ENCODE assay signal across 22 mouse cellular contexts in genomic region chr5:105922818-105923487, GRCm38 (mm10). TPM values are rescaled to one million over a fixed set of nuclear protein-coding genes. Genes with fewer than 3 reads are reported as not detected.
DNase-seq lines count a peak whose midpoint lies in the region; ATAC-seq and TF ChIP-seq lines count a peak whose summit lies in the region.
"Had no signal": no experiment of that assay in that cellular context is flagged by ENCODE, and none has a peak within 500 bp of the region (broad histone marks: within the 10 kb centered on the region; RNA-seq: fewer than 3 reads in every experiment).

No protein-coding gene starts in this region.

- H3K27me3 ChIP-seq in midbrain, embryonic 12.5 days, result no peaks in the 10 kb centered on the region
- H3K27me3 ChIP-seq in midbrain, embryonic 16.5 days (ENCODE audit: control insufficient read depth, insufficient read depth, low read depth, low read length), result no peaks in the 10 kb centered on the region
- no peaks in the 10 kb centered on the region for H3K27me3 ChIP-seq in hindbrain, postnatal 0 days (ENCODE audit: insufficient read depth, low read length)
- no peaks in the 10 kb centered on the region for H3K27me3 ChIP-seq in neural tube, embryonic 15.5 days (replicated peaks)
- H3K27me3 ChIP-seq: forebrain, embryonic 12.5 days; lung, embryonic 15.5 days; Patski had no signal

- no peak for TF ChIP-seq CTCF in hindbrain, postnatal 0 days (IDR thresholded peaks at IDR 0.05; ENCODE audit: low read depth)

- no peak overlapping the region for H3K9ac ChIP-seq in midbrain, embryonic 12.5 days (replicated peaks)
- H3K9ac ChIP-seq in midbrain, embryonic 16.5 days (ENCODE audit: low read depth, low read length), result no peak overlapping the region
- H3K9ac ChIP-seq in hindbrain, postnatal 0 days (replicated peaks; ENCODE audit: low read length), result no peak overlapping the region
- no peak overlapping the region for H3K9ac ChIP-seq in neural tube, embryonic 15.5 days (replicated peaks)
- H3K9ac ChIP-seq: forebrain, embryonic 12.5 days; liver, embryonic 14.5 days; lung, embryonic 15.5 days had no signal

- ATAC-seq in midbrain, embryonic 12.5 days (ENCODE audit: low FRiP score, low read depth), result peak; percentile 77; the same call in 1 of the 2 replicates
- ATAC-seq in midbrain, embryonic 16.5 days, result no peak
- no peak for ATAC-seq in hindbrain, postnatal 0 days
- peak; percentile 51; the same call in 1 of the 2 replicates for ATAC-seq in neural tube, embryonic 15.5 days (ENCODE audit: low FRiP score)
- ATAC-seq: CD4-positive, CD25-positive, alpha-beta regulatory T cell, adult 4 months; Patski had no signal

- WGBS in midbrain, embryonic 12.5 days, result 54% methylated on average over 12 of the region's 12 CpGs
- 31% methylated on average over 12 of the region's 12 CpGs for WGBS in midbrain, embryonic 16.5 days
- WGBS in hindbrain, postnatal 0 days, result 36% methylated on average over 12 of the region's 12 CpGs
- 20% methylated on average over 12 of the region's 12 CpGs for WGBS in neural tube, embryonic 15.5 days

- no peak overlapping the region for H3K4me3 ChIP-seq in midbrain, embryonic 12.5 days
- no peak overlapping the region for H3K4me3 ChIP-seq in midbrain, embryonic 16.5 days (ENCODE audit: low read depth, low read length)
- H3K4me3 ChIP-seq in hindbrain, postnatal 0 days (ENCODE audit: low read length), result no peak overlapping the region
- no peak overlapping the region for H3K4me3 ChIP-seq in neural tube, embryonic 15.5 days (replicated peaks)
- H3K4me3 ChIP-seq: embryonic facial prominence, embryonic 10.5 days; forebrain, embryonic 12.5 days; gastrocnemius, adult 2 months; lung, embryonic 15.5 days had no signal

- no peaks in the 10 kb centered on the region for H3K9me3 ChIP-seq in midbrain, embryonic 12.5 days
- no peaks in the 10 kb centered on the region for H3K9me3 ChIP-seq in midbrain, embryonic 16.5 days (replicated peaks; ENCODE audit: control insufficient read depth, low read length, poor library complexity, severe bottlenecking)
- no peaks in the 10 kb centered on the region for H3K9me3 ChIP-seq in hindbrain, postnatal 0 days (ENCODE audit: low read length)
- no peaks in the 10 kb centered on the region for H3K9me3 ChIP-seq in neural tube, embryonic 15.5 days (replicated peaks)
- H3K9me3 ChIP-seq: embryonic facial prominence, embryonic 10.5 days; forebrain, embryonic 12.5 days; lung, embryonic 15.5 days had no signal

- peaks cover 27% of the 10 kb centered on the region for H3K36me3 ChIP-seq in midbrain, embryonic 12.5 days
- peaks cover 8% of the 10 kb centered on the region for H3K36me3 ChIP-seq in midbrain, embryonic 16.5 days (ENCODE audit: control insufficient read depth, insufficient read depth, low read length)
- peaks cover 11% of the 10 kb centered on the region; the same call in 1 of the 2 replicates for H3K36me3 ChIP-seq in hindbrain, postnatal 0 days (ENCODE audit: insufficient read depth, low read length)
- peaks cover 19% of the 10 kb centered on the region for H3K36me3 ChIP-seq in neural tube, embryonic 15.5 days

- peaks cover 7% of the 10 kb centered on the region; the same call in 1 of the 2 replicates for H3K4me1 ChIP-seq in midbrain, embryonic 12.5 days
- no peaks in the 10 kb centered on the region; the same call in 1 of the 2 replicates for H3K4me1 ChIP-seq in midbrain, embryonic 16.5 days (ENCODE audit: control insufficient read depth, insufficient read depth, low read length)
- H3K4me1 ChIP-seq in hindbrain, postnatal 0 days (ENCODE audit: insufficient read depth, low read length), result no peaks in the 10 kb centered on the region
- H3K4me1 ChIP-seq in neural tube, embryonic 15.5 days, result peaks cover 13% of the 10 kb centered on the region
- H3K4me1 ChIP-seq: lung, embryonic 15.5 days had no signal

- H3K4me2 ChIP-seq in midbrain, embryonic 12.5 days (replicated peaks), result no peak overlapping the region
- H3K4me2 ChIP-seq in midbrain, embryonic 16.5 days (ENCODE audit: low read length), result no peak overlapping the region
- H3K4me2 ChIP-seq in hindbrain, postnatal 0 days (ENCODE audit: low read depth, low read length), result no peak overlapping the region
- H3K4me2 ChIP-seq in neural tube, embryonic 15.5 days, result no peak overlapping the region
- H3K4me2 ChIP-seq: forebrain, embryonic 12.5 days; heart, embryonic 11.5 days; lung, embryonic 15.5 days had no signal

- peak; percentile 19 for DNase-seq in embryo, embryonic 11.5 days (ENCODE audit: low read depth, low spot score)
- DNase-seq in embryo, embryonic 10.5 days (ENCODE audit: low spot score), result no peak
- peak; percentile 25 for DNase-seq in hindbrain, postnatal 0 days (ENCODE audit: low spot score)
- no peak for DNase-seq in c-Kit-positive CD71-positive TER-119-positive erythroid progenitor cells, embryonic 14.5 days (ENCODE audit: low spot score)
- DNase-seq: adrenal gland, adult 8-10 months; cerebellum, adult 11 months; cerebellum, postnatal 14 days; gastrocnemius, adult 2 months; heart, postnatal 14 days; kidney, adult 9 months; lung, postnatal 4 days; right cerebral cortex, postnatal 4 days had no signal

- H3K27ac ChIP-seq in midbrain, embryonic 12.5 days (replicated peaks), result 0 out of 2 replicates have a peak overlapping the region, but pooled peaks have one; percentile 52
- H3K27ac ChIP-seq in midbrain, embryonic 16.5 days (ENCODE audit: low read length), result no peak overlapping the region
- no peak overlapping the region for H3K27ac ChIP-seq in hindbrain, postnatal 0 days
- H3K27ac ChIP-seq in neural tube, embryonic 15.5 days (replicated peaks), result no peak overlapping the region
- H3K27ac ChIP-seq: embryonic facial prominence, embryonic 10.5 days; forebrain, embryonic 12.5 days; gastrocnemius, adult 2 months; liver, embryonic 14.5 days; lung, embryonic 15.5 days had no signal

RNA-seq across cellular contexts. Expression of gene Zfp326, which starts 46.6 kb away (rescaled TPM):
- 66.3 and 73.6 TPM in 2 replicates for polyA plus RNA-seq in midbrain, embryonic 12.5 days (2016; fragmentation: Nextera tagmentation; extraction: Ambion mirVana)
- polyA plus RNA-seq in midbrain, embryonic 16.5 days (2015; fragmentation: Nextera tagmentation; extraction: Ambion mirVana), result 40.6 and 51.2 TPM in 2 replicates
- 9.1 and 11.4 TPM in 2 replicates for total RNA-seq in hindbrain, postnatal 0 days (2014; rRNA removed)
- 42.3 and 43.9 TPM in 2 replicates for polyA plus RNA-seq in hindbrain, postnatal 0 days (2015; fragmentation: Nextera tagmentation; extraction: Ambion mirVana)
- 45.2 and 46.2 TPM in 2 replicates for polyA plus RNA-seq in neural tube, embryonic 15.5 days (2015; fragmentation: Nextera tagmentation; extraction: Ambion mirVana)

Comparison
In these comparisons a context has a peak if more than half of its experiments do, and no peak if none do; other contexts are left out.
1. DNase-seq: peak in embryo, embryonic 11.5 days (single experiment) and hindbrain, postnatal 0 days (single experiment); none in embryo, embryonic 10.5 days (single experiment) and c-Kit-positive CD71-positive TER-119-positive erythroid progenitor cells, embryonic 14.5 days (single experiment).
2. ATAC-seq: peak in midbrain, embryonic 12.5 days (single experiment) and neural tube, embryonic 15.5 days (single experiment); none in midbrain, embryonic 16.5 days (single experiment) and hindbrain, postnatal 0 days (single experiment).